Comparison of ENCODE assay signal across 8 mouse cellular contexts in the genomic region with DNA sequence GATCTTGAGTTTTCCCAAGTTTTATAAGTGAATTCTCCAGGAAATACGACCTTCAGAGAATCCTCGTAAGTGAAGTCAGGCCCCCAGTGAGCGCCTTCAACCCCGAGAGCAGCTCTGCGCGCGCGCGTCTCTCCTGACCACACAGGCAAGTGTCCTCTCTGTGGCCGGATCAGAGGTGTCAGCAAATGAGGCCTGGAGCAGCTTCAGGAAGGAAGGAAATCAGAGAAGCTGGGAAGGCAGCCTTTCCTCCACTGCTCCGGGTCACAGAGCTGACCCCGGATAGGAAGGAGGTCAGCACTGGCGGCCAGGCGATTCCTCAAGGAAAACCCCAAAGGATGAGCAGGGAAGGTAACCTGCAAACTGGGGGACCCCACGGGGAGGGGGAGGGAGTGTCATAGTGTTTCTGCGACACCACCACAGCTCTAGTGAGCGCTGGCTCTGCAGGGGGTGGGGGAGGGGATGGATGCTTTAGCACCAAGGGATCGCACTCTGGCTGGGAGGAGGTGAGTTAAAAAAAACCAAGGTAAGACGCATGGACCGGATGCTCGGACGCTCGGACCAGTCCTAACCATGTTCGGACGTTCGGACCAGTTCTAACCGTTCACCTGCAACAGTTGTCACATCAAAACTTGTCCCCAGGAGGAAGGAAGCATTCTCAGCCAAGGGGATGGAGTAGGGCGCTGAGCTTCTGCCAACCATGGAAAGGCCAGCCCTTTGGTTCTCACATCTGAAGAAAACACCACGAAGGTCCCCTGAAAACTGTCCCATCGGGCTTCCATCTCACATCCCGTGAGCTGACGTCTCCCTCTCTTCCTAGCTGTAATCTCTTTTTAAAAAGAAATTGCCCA. TPM values are rescaled to one million over a fixed set of nuclear protein-coding genes. Genes with fewer than 3 reads are reported as not detected.
DNase-seq lines count a peak whose midpoint lies in the region; ATAC-seq and TF ChIP-seq lines count a peak whose summit lies in the region.

No protein-coding gene starts in this region.

- in situ Hi-C loops in ES-E14 (cut with MboI; ENCODE audit: low sequenced_read_pairs in 2 of 2, unreplicated experiment in 2 of 2) = no loop called here

- no peaks in the 10 kb centered on the region for H3K27me3 ChIP-seq in liver, embryonic 16.5 days (ENCODE audit: control insufficient read depth, insufficient read depth, low read depth, low read length)

- no peaks in the 10 kb centered on the region for H3K36me3 ChIP-seq in ES-E14 (ENCODE audit: control insufficient read depth, insufficient read depth, low read length, poor library complexity, severe bottlenecking)
- no peaks in the 10 kb centered on the region for H3K36me3 ChIP-seq in liver, embryonic 16.5 days (ENCODE audit: control insufficient read depth, insufficient read depth)

- no peak for ATAC-seq in liver, embryonic 16.5 days (ENCODE audit: low read depth)
- ATAC-seq in frontal cortex, adult (ENCODE audit: low TSS enrichment) = no peak

- H3K9ac ChIP-seq in ES-E14 (ENCODE audit: insufficient read depth, low read depth, low read length, poor library complexity, severe bottlenecking) = peak overlapping the region; percentile 32; the same call in 1 of the 2 replicates
- no peak overlapping the region for H3K9ac ChIP-seq in liver, embryonic 16.5 days (ENCODE audit: low read depth, low read length)

- H3K4me1 ChIP-seq in ES-E14 (ENCODE audit: control insufficient read depth in 2 of 2, insufficient read depth in 2 of 2, low read length in 2 of 2, poor library complexity in 1 of 2) = peaks cover 5 to 18% of the 10 kb centered on the region in 2 experiments; a peak in 3 of 4 replicates
- peaks cover 8% of the 10 kb centered on the region for H3K4me1 ChIP-seq in liver, embryonic 16.5 days (ENCODE audit: control insufficient read depth, low read depth, low read length)

- WGBS in liver, embryonic 16.5 days (ENCODE audit: insufficient replicate concordance) = 18% methylated on average over 32 of the region's 32 CpGs

- peak overlapping the region; percentile 30 for H3K4me2 ChIP-seq in liver, embryonic 16.5 days (ENCODE audit: low read depth, low read length)

- no peak overlapping the region for H3K27ac ChIP-seq in ES-E14 (ENCODE audit: insufficient read depth, low read depth, low read length, poor library complexity, severe bottlenecking)
- H3K27ac ChIP-seq in liver, embryonic 16.5 days (ENCODE audit: low read length) = 0 out of 2 replicates have a peak overlapping the region, but pooled peaks have one; percentile 24

- H3K4me3 ChIP-seq in ES-E14 (ENCODE audit: insufficient read depth in 1 of 2, low read depth in 1 of 2, low read length in 2 of 2, poor library complexity in 1 of 2, severe bottlenecking in 1 of 2) = peak overlapping the region; percentile 21 to 29; a peak in 2 of 4 replicates
- peak overlapping the region; percentile 10; the same call in 1 of the 2 replicates for H3K4me3 ChIP-seq in liver, embryonic 16.5 days (ENCODE audit: low read depth, low read length)

- H3K9me3 ChIP-seq in ES-E14 (ENCODE audit: control insufficient read depth, insufficient read depth, low read depth, low read length) = no peaks in the 10 kb centered on the region
- H3K9me3 ChIP-seq in liver, embryonic 16.5 days (replicated peaks; ENCODE audit: control insufficient read depth, low read length) = no peaks in the 10 kb centered on the region

- DNase-seq in ES-E14 (ENCODE audit: low read depth, low spot score) = no peak
- peak; percentile 62 for DNase-seq in embryo, embryonic 9.5 days (ENCODE audit: extremely low spot score)
- DNase-seq in kidney, adult 11 months = peak; percentile 31
- DNase-seq in right cerebral cortex, postnatal 14 days = no peak
- DNase-seq in lung, postnatal 36 days = no peak
- DNase-seq in right cerebral cortex, postnatal 4 days = no peak

TF ChIP-seq in ES-E14, 5 proteins besides CTCF, POLR2A, EP300 and RAD21:
- TF ChIP-seq ZC3H11A (IDR thresholded peaks at IDR 0.05; ENCODE audit: borderline replicate concordance, low read depth, low read length) (no peak), MAFK (IDR thresholded peaks at IDR 0.05; ENCODE audit: insufficient read depth, low read depth, low read length) (no peak), CHD2 (IDR thresholded peaks at IDR 0.05; ENCODE audit: low read depth, low read length) (no peak), HCFC1 (IDR thresholded peaks at IDR 0.05; ENCODE audit: borderline replicate concordance, insufficient read depth, low read length) (no peak), ZNF384 (IDR thresholded peaks at IDR 0.05; ENCODE audit: low read depth, low read length) (no peak)

RNA-seq across cellular contexts. Expression of gene Dnmbp, which starts 19.3 kb away (rescaled TPM):
- total RNA-seq in ES-E14 (2012; rRNA removed) = 11.5 and 14.3 TPM in 2 replicates
- polyA plus RNA-seq in liver, embryonic 16.5 days (2015; fragmentation: Nextera tagmentation; extraction: Ambion mirVana) = 2.8 and 3.2 TPM in 2 replicates

Comparison
In these comparisons a context has a peak if more than half of its experiments do, and no peak if none do; other contexts are left out.
1. DNase-seq: peak in embryo, embryonic 9.5 days (single experiment) and kidney, adult 11 months (single experiment); none in ES-E14 (single experiment), right cerebral cortex, postnatal 14 days (single experiment), lung, postnatal 36 days (single experiment) and right cerebral cortex, postnatal 4 days (single experiment).